Mouse (Mus musculus): ENCODE measurements around the gene Iqce. TPM values are rescaled to one million over a fixed set of nuclear protein-coding genes. Genes with fewer than 3 reads are reported as not detected.

The Iqce gene
- polyA plus RNA-seq, 1 experiment: 4.8 TPM

- Histone ChIP-seq H3K4me3 (no peak overlapping the region), H3K4me2 (ENCODE audit: low read depth) (no peak overlapping the region), H3K27me3 (ENCODE audit: control insufficient read depth, insufficient read depth, insufficient read length) (no peaks in the 10 kb centered on the region), H3ac (ENCODE audit: control insufficient read depth, insufficient read length) (no peak overlapping the region), H3K79me2 (ENCODE audit: control insufficient read depth, insufficient read depth) (peaks cover 17% of the 10 kb centered on the region), H3K36me3 (ENCODE audit: control insufficient read depth, insufficient read depth) (no peaks in the 10 kb centered on the region)
- TF ChIP-seq MYOD1 (IDR thresholded peaks at IDR 0.05; ENCODE audit: control insufficient read depth in 1 of 3, insufficient read length in 2 of 3, low read depth in 2 of 3) (no peak), MYOG (IDR thresholded peaks at IDR 0.05; ENCODE audit: control insufficient read depth in 1 of 3, insufficient read depth in 1 of 3, insufficient read length in 2 of 3, low read depth in 2 of 3) (no peak), CEBPB (IDR thresholded peaks at IDR 0.05; ENCODE audit: insufficient read depth, poor library complexity, severe bottlenecking) (no peak), TCF3 (IDR thresholded peaks at IDR 0.05; ENCODE audit: insufficient read length, low read depth) (no peak), POLR2A (IDR thresholded peaks at IDR 0.05; ENCODE audit: insufficient read length, low read depth) (no peak), TCF12 (IDR thresholded peaks at IDR 0.05; ENCODE audit: insufficient read depth, poor library complexity, severe bottlenecking) (no peak), SRF (IDR thresholded peaks at IDR 0.05; ENCODE audit: control insufficient read depth, insufficient read length, low read depth) (no peak), POLR2AphosphoS2 (IDR thresholded peaks at IDR 0.05; ENCODE audit: insufficient read length, low read depth) (no peak), MAX (IDR thresholded peaks at IDR 0.05; ENCODE audit: low read depth) (no peak), E2F4 (IDR thresholded peaks at IDR 0.05; ENCODE audit: insufficient read depth) (no peak), USF1 (IDR thresholded peaks at IDR 0.05; ENCODE audit: low read depth) (no peak), REST (IDR thresholded peaks at IDR 0.05; ENCODE audit: insufficient read depth, insufficient read length) (no peak)
Observed at GRCm38 (mm10) chr5:140644263-140644662, 57.9 kb downstream of the Iqce start.

GRCm38 (mm10) chr5:140642076-140642475 is 60.1 kb downstream of the Iqce start:
- Histone ChIP-seq H3K36me3 (ENCODE audit: control insufficient read depth, insufficient read depth) (no peaks in the 10 kb centered on the region), H3K4me3 (no peak overlapping the region), H3ac (ENCODE audit: control insufficient read depth, insufficient read length) (no peak overlapping the region), H3K4me2 (ENCODE audit: low read depth) (no peak overlapping the region), H3K27me3 (ENCODE audit: control insufficient read depth, insufficient read depth, insufficient read length) (no peaks in the 10 kb centered on the region), H3K79me2 (ENCODE audit: control insufficient read depth, insufficient read depth) (peaks cover 12% of the 10 kb centered on the region)
- no peak for TF ChIP-seq TCF12 (IDR thresholded peaks at IDR 0.05; ENCODE audit: insufficient read depth, poor library complexity, severe bottlenecking)
- no peak for TF ChIP-seq MAX (IDR thresholded peaks at IDR 0.05; ENCODE audit: low read depth)
- no peak for TF ChIP-seq TCF3 (IDR thresholded peaks at IDR 0.05; ENCODE audit: insufficient read length, low read depth)
- TF ChIP-seq MYOD1 (IDR thresholded peaks at IDR 0.05; ENCODE audit: control insufficient read depth in 1 of 3, insufficient read length in 2 of 3, low read depth in 2 of 3): no peak
- TF ChIP-seq E2F4 (IDR thresholded peaks at IDR 0.05; ENCODE audit: insufficient read depth): no peak
- TF ChIP-seq CEBPB (IDR thresholded peaks at IDR 0.05; ENCODE audit: insufficient read depth, poor library complexity, severe bottlenecking): no peak
- no peak for TF ChIP-seq MYOG (IDR thresholded peaks at IDR 0.05; ENCODE audit: control insufficient read depth in 1 of 3, insufficient read depth in 1 of 3, insufficient read length in 2 of 3, low read depth in 2 of 3)
- no peak for TF ChIP-seq REST (IDR thresholded peaks at IDR 0.05; ENCODE audit: insufficient read depth, insufficient read length)
- TF ChIP-seq POLR2AphosphoS2 (IDR thresholded peaks at IDR 0.05; ENCODE audit: insufficient read length, low read depth): no peak
- no peak for TF ChIP-seq POLR2A (IDR thresholded peaks at IDR 0.05; ENCODE audit: insufficient read length, low read depth)
- TF ChIP-seq USF1 (IDR thresholded peaks at IDR 0.05; ENCODE audit: low read depth): no peak
- no peak for TF ChIP-seq SRF (IDR thresholded peaks at IDR 0.05; ENCODE audit: control insufficient read depth, insufficient read length, low read depth)

- Histone ChIP-seq H3K4me2 (ENCODE audit: low read depth) (no peak overlapping the region), H3K27me3 (ENCODE audit: control insufficient read depth, insufficient read depth, insufficient read length) (no peaks in the 10 kb centered on the region), H3K36me3 (ENCODE audit: control insufficient read depth, insufficient read depth) (no peaks in the 10 kb centered on the region), H3K4me3 (no peak overlapping the region), H3K79me2 (ENCODE audit: control insufficient read depth, insufficient read depth) (peaks cover 5% of the 10 kb centered on the region), H3ac (ENCODE audit: control insufficient read depth, insufficient read length) (no peak overlapping the region)
- no peak for TF ChIP-seq SRF (IDR thresholded peaks at IDR 0.05; ENCODE audit: control insufficient read depth, insufficient read length, low read depth)
- no peak for TF ChIP-seq MYOD1 (IDR thresholded peaks at IDR 0.05; ENCODE audit: control insufficient read depth in 1 of 3, insufficient read length in 2 of 3, low read depth in 2 of 3)
- TF ChIP-seq E2F4 (IDR thresholded peaks at IDR 0.05; ENCODE audit: insufficient read depth): no peak
- TF ChIP-seq CEBPB (IDR thresholded peaks at IDR 0.05; ENCODE audit: insufficient read depth, poor library complexity, severe bottlenecking): no peak
- TF ChIP-seq POLR2AphosphoS2 (IDR thresholded peaks at IDR 0.05; ENCODE audit: insufficient read length, low read depth): no peak
- no peak for TF ChIP-seq TCF3 (IDR thresholded peaks at IDR 0.05; ENCODE audit: insufficient read length, low read depth)
- TF ChIP-seq USF1 (IDR thresholded peaks at IDR 0.05; ENCODE audit: low read depth): no peak
- no peak for TF ChIP-seq TCF12 (IDR thresholded peaks at IDR 0.05; ENCODE audit: insufficient read depth, poor library complexity, severe bottlenecking)
- no peak for TF ChIP-seq POLR2A (IDR thresholded peaks at IDR 0.05; ENCODE audit: insufficient read length, low read depth)
- no peak for TF ChIP-seq MAX (IDR thresholded peaks at IDR 0.05; ENCODE audit: low read depth)
- no peak for TF ChIP-seq MYOG (IDR thresholded peaks at IDR 0.05; ENCODE audit: control insufficient read depth in 1 of 3, insufficient read depth in 1 of 3, insufficient read length in 2 of 3, low read depth in 2 of 3)
- no peak for TF ChIP-seq REST (IDR thresholded peaks at IDR 0.05; ENCODE audit: insufficient read depth, insufficient read length)
Observed at GRCm38 (mm10) chr5:140641254-140641928, 60.8 kb downstream of the Iqce start.

- Histone ChIP-seq H3K36me3 (ENCODE audit: control insufficient read depth, insufficient read depth) (no peaks in the 10 kb centered on the region), H3K27me3 (ENCODE audit: control insufficient read depth, insufficient read depth, insufficient read length) (no peaks in the 10 kb centered on the region), H3K79me2 (ENCODE audit: control insufficient read depth, insufficient read depth) (peaks cover 3% of the 10 kb centered on the region), H3K4me2 (ENCODE audit: low read depth) (no peak overlapping the region), H3ac (ENCODE audit: control insufficient read depth, insufficient read length) (no peak overlapping the region), H3K4me3 (no peak overlapping the region)
- TF ChIP-seq TCF3 (IDR thresholded peaks at IDR 0.05; ENCODE audit: insufficient read length, low read depth) (no peak), E2F4 (IDR thresholded peaks at IDR 0.05; ENCODE audit: insufficient read depth) (no peak), SRF (IDR thresholded peaks at IDR 0.05; ENCODE audit: control insufficient read depth, insufficient read length, low read depth) (no peak), REST (IDR thresholded peaks at IDR 0.05; ENCODE audit: insufficient read depth, insufficient read length) (no peak), POLR2A (IDR thresholded peaks at IDR 0.05; ENCODE audit: insufficient read length, low read depth) (no peak), MYOG (IDR thresholded peaks at IDR 0.05; ENCODE audit: control insufficient read depth in 1 of 3, insufficient read depth in 1 of 3, insufficient read length in 2 of 3, low read depth in 2 of 3) (no peak), POLR2AphosphoS2 (IDR thresholded peaks at IDR 0.05; ENCODE audit: insufficient read length, low read depth) (no peak), USF1 (IDR thresholded peaks at IDR 0.05; ENCODE audit: low read depth) (no peak), TCF12 (IDR thresholded peaks at IDR 0.05; ENCODE audit: insufficient read depth, poor library complexity, severe bottlenecking) (no peak), CEBPB (IDR thresholded peaks at IDR 0.05; ENCODE audit: insufficient read depth, poor library complexity, severe bottlenecking) (no peak), MYOD1 (IDR thresholded peaks at IDR 0.05; ENCODE audit: control insufficient read depth in 1 of 3, insufficient read length in 2 of 3, low read depth in 2 of 3) (no peak), MAX (IDR thresholded peaks at IDR 0.05; ENCODE audit: low read depth) (no peak)
Observed at GRCm38 (mm10) chr5:140640812-140641211, 61.4 kb downstream of the Iqce start.
